Mouse (Mus musculus) heart, embryonic 12.5 days (tissue): Measurements from ENCODE around the gene Rbms3. TPM values are rescaled to one million over a fixed set of nuclear protein-coding genes. Genes with fewer than 3 reads are reported as not detected.

Experiments
- ATAC-seq: fragments of 200-750 bp; cut with Nextera tagmentation; 2 replicates; pipeline ENCODE4 v1.8.0; 2017; ENCODE audit warnings: moderate TSS enrichment, moderate library complexity; ENCODE audit not compliant: insufficient number of reproducible peaks, low FRiP score
- H3K27ac ChIP-seq: fragments of 300-500 bp; sonication (generic); 2 replicates; pipeline ENCODE4 v1.5.1; 2016; ENCODE audit warnings: mild to moderate bottlenecking, moderate library complexity; ENCODE audit not compliant: poor library complexity, severe bottlenecking
- H3K27me3 ChIP-seq: fragments of 300-500 bp; sonication (generic); replicated peaks from 2 replicates; pipeline ENCODE4 v1.6.1; 2016; ENCODE audit warnings: mild to moderate bottlenecking, moderate library complexity
- H3K36me3 ChIP-seq: fragments of 300-500 bp; sonication (generic); 2 replicates; pipeline ENCODE4 v1.6.1; 2016; ENCODE audit warnings: mild to moderate bottlenecking, moderate library complexity
- H3K4me1 ChIP-seq: fragments of 300-500 bp; sonication (generic); replicated peaks from 2 replicates; pipeline ENCODE4 v1.6.1; 2016; ENCODE audit warnings: mild to moderate bottlenecking
- H3K4me2 ChIP-seq: fragments of 300-500 bp; sonication (generic); 2 replicates; pipeline ENCODE4 v1.6.1; 2016; ENCODE audit warnings: mild to moderate bottlenecking, moderate library complexity
- H3K4me3 ChIP-seq: fragments of 300-500 bp; sonication (generic); 2 replicates; pipeline ENCODE4 v1.5.1; 2016; ENCODE audit warnings: mild to moderate bottlenecking
- H3K9ac ChIP-seq: fragments of 300-500 bp; sonication (generic); 2 replicates; pipeline ENCODE4 v1.6.1; 2016; ENCODE audit warnings: mild to moderate bottlenecking, moderate library complexity
- H3K9me3 ChIP-seq: fragments of 300-500 bp; sonication (generic); replicated peaks from 2 replicates; pipeline ENCODE4 v1.6.1; 2016; ENCODE audit warnings: mild to moderate bottlenecking, moderate library complexity
- WGBS: fragments of 180-500 bp; shearing (Covaris S2); methylation state at CpG from one replicate; pipeline ENCODE4 v1.1.7; 2016; 5-methylcytosine and 5-hydroxymethylcytosine counted together
- polyA plus RNA-seq: library from polyadenylated mRNA; unstranded; fragments of >200 nt; fragmentation: Nextera tagmentation; extraction: Ambion mirVana; gene quantifications from 2 replicates; pipeline ENCODE4 v1.2.1, GENCODE M21; 2016

The Rbms3 gene
- polyA plus RNA-seq, 1 experiment from 2014 or later = 42.2 TPM

GRCm38 (mm10) chr9:117102198-117102930 lies 527.3 kb downstream of the Rbms3 start:
- H3K27ac ChIP-seq = no peak overlapping the region
- WGBS = 60% methylated on average over 19 of the region's 19 CpGs
- H3K27me3 ChIP-seq = no peaks in the 10 kb centered on the region
- H3K9me3 ChIP-seq = no peaks in the 10 kb centered on the region
- peaks cover 41% of the 10 kb centered on the region for H3K4me1 ChIP-seq
- no peak overlapping the region for H3K4me2 ChIP-seq
- H3K4me3 ChIP-seq = no peak overlapping the region
- ATAC-seq = no peak
- H3K36me3 ChIP-seq = no peaks in the 10 kb centered on the region; the same call in 1 of the 2 replicates
- H3K9ac ChIP-seq = no peak overlapping the region

GRCm38 (mm10) chr9:117100181-117100580 lies 529.5 kb downstream of the Rbms3 start:
- Histone ChIP-seq H3K27me3 (no peaks in the 10 kb centered on the region), H3K27ac (no peak overlapping the region), H3K4me1 (peaks cover 33% of the 10 kb centered on the region), H3K9ac (no peak overlapping the region), H3K36me3 (no peaks in the 10 kb centered on the region), H3K9me3 (no peaks in the 10 kb centered on the region), H3K4me3 (no peak overlapping the region), H3K4me2 (no peak overlapping the region)
- ATAC-seq = no peak
- 85% methylated on average over 5 of the region's 5 CpGs for WGBS

- Histone ChIP-seq H3K9ac (no peak overlapping the region), H3K4me3 (no peak overlapping the region), H3K9me3 (no peaks in the 10 kb centered on the region), H3K4me1 (no peaks in the 10 kb centered on the region), H3K27ac (no peak overlapping the region), H3K4me2 (no peak overlapping the region), H3K36me3 (no peaks in the 10 kb centered on the region), H3K27me3 (no peaks in the 10 kb centered on the region)
- WGBS = 78% methylated on average over 6 of the region's 6 CpGs
- ATAC-seq = no peak
These were observed 536.2 kb downstream of the Rbms3 start for GRCm38 (mm10) chr9:117093551-117093950.

- H3K4me3 ChIP-seq = no peak overlapping the region
- H3K27ac ChIP-seq = no peak overlapping the region
- 85% methylated on average over 8 of the region's 8 CpGs for WGBS
- H3K4me2 ChIP-seq = no peak overlapping the region
- ATAC-seq = no peak
- no peaks in the 10 kb centered on the region for H3K4me1 ChIP-seq
- H3K27me3 ChIP-seq = no peaks in the 10 kb centered on the region
- no peak overlapping the region for H3K9ac ChIP-seq
- no peaks in the 10 kb centered on the region for H3K36me3 ChIP-seq
- no peaks in the 10 kb centered on the region for H3K9me3 ChIP-seq
These were observed 537.5 kb downstream of the Rbms3 start for GRCm38 (mm10) chr9:117092177-117092555.

- no peak for ATAC-seq
- no peak overlapping the region for H3K4me3 ChIP-seq
- H3K36me3 ChIP-seq = no peaks in the 10 kb centered on the region
- H3K4me1 ChIP-seq = no peaks in the 10 kb centered on the region
- H3K9me3 ChIP-seq = no peaks in the 10 kb centered on the region
- no peak overlapping the region for H3K4me2 ChIP-seq
- H3K27ac ChIP-seq = no peak overlapping the region
- no peak overlapping the region for H3K9ac ChIP-seq
- 80% methylated on average over 9 of the region's 9 CpGs for WGBS
- H3K27me3 ChIP-seq = no peaks in the 10 kb centered on the region
These were observed 538.2 kb downstream of the Rbms3 start for GRCm38 (mm10) chr9:117091253-117092176.

GRCm38 (mm10) chr9:117089409-117090147 lies 540.1 kb downstream of the Rbms3 start:
- H3K27ac ChIP-seq = no peak overlapping the region
- no peak overlapping the region for H3K4me2 ChIP-seq
- no peaks in the 10 kb centered on the region for H3K9me3 ChIP-seq
- WGBS = 92% methylated on average over 12 of the region's 12 CpGs
- no peak for ATAC-seq
- H3K36me3 ChIP-seq = no peaks in the 10 kb centered on the region
- H3K9ac ChIP-seq = no peak overlapping the region
- no peak overlapping the region for H3K4me3 ChIP-seq
- no peaks in the 10 kb centered on the region for H3K27me3 ChIP-seq
- no peaks in the 10 kb centered on the region for H3K4me1 ChIP-seq

- no peak overlapping the region for H3K9ac ChIP-seq
- no peak overlapping the region for H3K4me3 ChIP-seq
- H3K36me3 ChIP-seq = no peaks in the 10 kb centered on the region
- WGBS = 84% methylated on average over 6 of the region's 6 CpGs
- H3K9me3 ChIP-seq = no peaks in the 10 kb centered on the region
- ATAC-seq = no peak
- no peaks in the 10 kb centered on the region for H3K4me1 ChIP-seq
- no peaks in the 10 kb centered on the region for H3K27me3 ChIP-seq
- H3K27ac ChIP-seq = no peak overlapping the region
- no peak overlapping the region for H3K4me2 ChIP-seq
These were observed 541.4 kb downstream of the Rbms3 start for GRCm38 (mm10) chr9:117088309-117088708.

- peaks cover 1% of the 10 kb centered on the region; the same call in 1 of the 2 replicates for H3K36me3 ChIP-seq
- H3K9me3 ChIP-seq = no peaks in the 10 kb centered on the region
- WGBS = 87% methylated on average over 9 of the region's 9 CpGs
- H3K27me3 ChIP-seq = no peaks in the 10 kb centered on the region
- no peak overlapping the region for H3K9ac ChIP-seq
- H3K27ac ChIP-seq = no peak overlapping the region
- H3K4me2 ChIP-seq = no peak overlapping the region
- no peak for ATAC-seq
- H3K4me1 ChIP-seq = no peaks in the 10 kb centered on the region
- no peak overlapping the region for H3K4me3 ChIP-seq
These were observed 544.0 kb downstream of the Rbms3 start for GRCm38 (mm10) chr9:117085706-117086105.

- Histone ChIP-seq H3K9ac (no peak overlapping the region), H3K4me3 (no peak overlapping the region), H3K9me3 (0 out of 2 replicates have a peak, but pooled peaks cover 5% of the 10 kb centered on the region), H3K36me3 (peaks cover 4% of the 10 kb centered on the region; the same call in 1 of the 2 replicates), H3K4me2 (no peak overlapping the region), H3K27ac (no peak overlapping the region), H3K27me3 (no peaks in the 10 kb centered on the region), H3K4me1 (no peaks in the 10 kb centered on the region)
- ATAC-seq = no peak
- WGBS = 80% methylated on average over 2 of the region's 2 CpGs
These were observed 545.2 kb downstream of the Rbms3 start for GRCm38 (mm10) chr9:117084471-117084870.

GRCm38 (mm10) chr9:117079471-117079870 lies 550.2 kb downstream of the Rbms3 start:
- H3K27me3 ChIP-seq = no peaks in the 10 kb centered on the region
- no peak for ATAC-seq
- H3K9ac ChIP-seq = no peak overlapping the region
- WGBS = 63% methylated on average over 8 of the region's 8 CpGs
- H3K4me3 ChIP-seq = no peak overlapping the region
- no peak overlapping the region for H3K27ac ChIP-seq
- H3K9me3 ChIP-seq = 0 out of 2 replicates have a peak, but pooled peaks cover 5% of the 10 kb centered on the region
- H3K36me3 ChIP-seq = peaks cover 4% of the 10 kb centered on the region; the same call in 1 of the 2 replicates
- H3K4me1 ChIP-seq = peaks cover 12% of the 10 kb centered on the region
- no peak overlapping the region for H3K4me2 ChIP-seq

- no peak for ATAC-seq
- Histone ChIP-seq H3K4me1 (peaks cover 26% of the 10 kb centered on the region), H3K36me3 (peaks cover 4% of the 10 kb centered on the region; the same call in 1 of the 2 replicates), H3K9me3 (0 out of 2 replicates have a peak, but pooled peaks cover 5% of the 10 kb centered on the region), H3K27ac (no peak overlapping the region), H3K4me3 (no peak overlapping the region), H3K27me3 (no peaks in the 10 kb centered on the region), H3K9ac (no peak overlapping the region), H3K4me2 (no peak overlapping the region)
- 52% methylated on average over 7 of the region's 7 CpGs for WGBS
These were observed 552.2 kb downstream of the Rbms3 start for GRCm38 (mm10) chr9:117077548-117077947.
